Mouse (Mus musculus): Measurements from ENCODE around the gene Tmem169.
A peak's percentile ranks its signal among the peaks of the same experiment; 100 is the strongest.

Gene Tmem169

GRCm38 (mm10) chr1:72326162-72326821 lies 42.1 kb downstream of the Tmem169 start:
- no peak for DNase-seq (ENCODE audit: low spot score)

- peak; percentile 10 for DNase-seq (ENCODE audit: low spot score)
Observed at GRCm38 (mm10) chr1:72334807-72335206, 50.6 kb downstream of the Tmem169 start.

- no peak for DNase-seq (ENCODE audit: low spot score)
Observed at GRCm38 (mm10) chr1:72336780-72337179, 52.6 kb downstream of the Tmem169 start.

GRCm38 (mm10) chr1:72338341-72338740 lies 54.2 kb downstream of the Tmem169 start:
- no peak for DNase-seq (ENCODE audit: low spot score)

GRCm38 (mm10) chr1:72347873-72348272 lies 63.7 kb downstream of the Tmem169 start:
- no peak for DNase-seq (ENCODE audit: low spot score)
